Mouse (Mus musculus): ENCODE data around the gene Boc. TPM values are rescaled to one million over a fixed set of nuclear protein-coding genes. Genes with fewer than 3 reads are reported as not detected.

Boc gene
- polyA plus RNA-seq (2015; fragmentation: Illumina TruSeq; extraction: RNeasy Lipid Tissue Mini Kit (QIAGEN cat#74804); ENCODE audit: insufficient read depth, low read depth, low replicate concordance) = 4.6 TPM

GRCm38 (mm10) chr16:44558471-44559329, at the start of gene Boc:
Gene Boc (minus strand): TSS chr16:44558897.

Other genes starting within 250 kb of the Boc start
- gene Sidt1, start 225.7 kb downstream of the Boc start, polyA plus RNA-seq (2015; fragmentation: Illumina TruSeq; extraction: RNeasy Lipid Tissue Mini Kit (QIAGEN cat#74804); ENCODE audit: insufficient read depth, low read depth, low replicate concordance) = not detected
- 3.7 TPM for gene Spice1, start 211.8 kb downstream of the Boc start, polyA plus RNA-seq (2015; fragmentation: Illumina TruSeq; extraction: RNeasy Lipid Tissue Mini Kit (QIAGEN cat#74804); ENCODE audit: insufficient read depth, low read depth, low replicate concordance)
- gene Cfap44, start 164.1 kb downstream of the Boc start, polyA plus RNA-seq (2015; fragmentation: Illumina TruSeq; extraction: RNeasy Lipid Tissue Mini Kit (QIAGEN cat#74804); ENCODE audit: insufficient read depth, low read depth, low replicate concordance) = not detected
- gene Nepro, start 165.4 kb upstream of the Boc start, polyA plus RNA-seq (2015; fragmentation: Illumina TruSeq; extraction: RNeasy Lipid Tissue Mini Kit (QIAGEN cat#74804); ENCODE audit: insufficient read depth, low read depth, low replicate concordance) = 1.7 TPM
- 4.7 TPM for gene Gtpbp8, start 187.5 kb upstream of the Boc start, polyA plus RNA-seq (2015; fragmentation: Illumina TruSeq; extraction: RNeasy Lipid Tissue Mini Kit (QIAGEN cat#74804); ENCODE audit: insufficient read depth, low read depth, low replicate concordance)
- not detected for gene Cd200r1, start 206.8 kb upstream of the Boc start, polyA plus RNA-seq (2015; fragmentation: Illumina TruSeq; extraction: RNeasy Lipid Tissue Mini Kit (QIAGEN cat#74804); ENCODE audit: insufficient read depth, low read depth, low replicate concordance)